Mouse (Mus musculus) cerebellum, adult 11 months (tissue): ENCODE results near the gene Kl.

ENCODE experiments used
- DNase-seq: peaks from one replicate; pipeline ENCODE4 v3.0.0; 2022

Gene Kl

GRCm38 (mm10) chr5:150967925-150968324 is 15.5 kb downstream of the Kl start:
- no peak for DNase-seq

DNA sequence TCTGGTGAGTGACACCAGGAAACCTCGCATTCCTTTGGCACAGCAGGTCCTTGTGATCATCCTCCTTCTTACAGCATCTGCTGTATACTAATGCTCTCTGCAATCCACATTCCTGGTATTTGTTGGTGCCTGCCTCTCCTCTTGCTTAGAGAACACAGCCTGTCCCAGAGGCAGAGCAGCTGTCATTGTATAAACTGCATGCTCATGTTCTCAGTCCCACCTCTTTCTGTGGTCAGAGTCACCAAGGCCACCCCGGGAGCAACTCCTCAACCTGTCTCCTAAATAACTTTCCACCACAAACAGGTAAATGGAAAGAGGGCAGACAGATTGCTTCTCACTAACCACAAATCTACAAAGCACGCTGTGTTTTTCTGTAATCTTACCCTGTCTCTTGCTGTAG is 18.1 kb downstream of the Kl start:
- DNase-seq = no peak

DNA sequence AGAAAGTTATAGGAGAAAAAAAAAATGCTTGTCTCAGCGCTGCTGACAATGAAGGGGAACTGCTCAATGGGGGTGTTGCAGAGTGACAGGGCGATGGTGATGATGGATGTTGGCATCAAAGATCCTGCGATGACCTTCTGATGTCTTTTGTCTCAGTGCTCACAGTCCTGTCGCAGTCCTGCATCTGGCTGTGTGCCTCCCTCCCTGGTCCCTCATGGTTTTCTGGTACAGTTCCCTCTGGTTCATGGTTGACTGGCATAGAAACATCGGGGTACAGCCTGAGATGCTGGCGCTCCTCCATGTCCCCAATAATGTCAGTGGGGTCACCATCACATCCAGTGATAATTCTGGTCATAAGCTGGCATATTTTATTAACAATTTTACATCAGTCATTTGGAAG is 18.7 kb downstream of the Kl start:
- no peak for DNase-seq

- DNase-seq = no peak
Measured at GRCm38 (mm10) chr5:150974226-150974625, 21.8 kb downstream of the Kl start.

GRCm38 (mm10) chr5:150977383-150977958 is 25.1 kb downstream of the Kl start:
- no peak for DNase-seq

GRCm38 (mm10) chr5:150979341-150980136 is 27.1 kb downstream of the Kl start:
- no peak for DNase-seq

GRCm38 (mm10) chr5:150982082-150982481 is 29.7 kb downstream of the Kl start:
- DNase-seq = no peak

GRCm38 (mm10) chr5:150994096-150994495 is 41.7 kb downstream of the Kl start:
- DNase-seq = no peak

DNA sequence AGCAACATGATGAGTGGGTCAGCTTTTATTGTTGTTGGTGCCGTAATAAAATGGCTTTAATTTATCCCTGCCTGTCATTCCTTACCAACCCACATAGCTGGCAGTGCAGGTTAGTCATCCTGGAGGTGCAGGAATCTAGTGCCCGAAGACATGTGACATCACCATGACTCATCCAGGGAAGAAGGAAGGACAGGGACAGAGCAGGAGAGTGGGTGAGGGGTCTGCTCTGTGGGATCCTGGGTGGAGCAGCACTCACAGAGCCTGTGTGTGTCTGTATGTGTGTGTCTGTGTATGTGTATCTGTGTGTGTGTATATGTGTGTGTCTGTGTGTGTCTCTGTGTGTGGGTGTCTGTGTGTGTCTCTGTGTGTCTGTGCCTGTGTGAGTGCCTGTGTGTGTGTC is 44.2 kb downstream of the Kl start:
- DNase-seq = no peak

DNA sequence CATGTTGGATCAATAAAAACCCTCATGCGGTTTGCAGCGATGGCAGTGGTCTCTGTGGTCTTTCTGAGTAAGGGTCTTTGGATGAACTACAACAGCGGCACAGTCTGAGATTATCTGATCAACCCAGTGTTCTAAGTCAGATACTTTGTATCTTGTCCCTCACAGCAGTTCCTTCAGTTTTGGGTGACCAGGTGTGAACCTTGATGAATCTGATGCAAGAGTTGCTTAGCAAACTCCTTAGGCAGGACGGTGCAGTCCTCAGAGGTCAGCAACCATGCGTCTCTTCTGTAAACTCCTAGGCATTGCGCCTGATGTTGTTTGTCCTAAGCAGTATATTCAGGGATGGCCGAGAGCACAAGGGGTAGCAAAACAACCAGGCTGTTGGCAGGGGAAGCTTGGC is 48.7 kb downstream of the Kl start:
- no peak for DNase-seq

GRCm38 (mm10) chr5:151002051-151002450 is 49.6 kb downstream of the Kl start:
- DNase-seq = no peak

DNA sequence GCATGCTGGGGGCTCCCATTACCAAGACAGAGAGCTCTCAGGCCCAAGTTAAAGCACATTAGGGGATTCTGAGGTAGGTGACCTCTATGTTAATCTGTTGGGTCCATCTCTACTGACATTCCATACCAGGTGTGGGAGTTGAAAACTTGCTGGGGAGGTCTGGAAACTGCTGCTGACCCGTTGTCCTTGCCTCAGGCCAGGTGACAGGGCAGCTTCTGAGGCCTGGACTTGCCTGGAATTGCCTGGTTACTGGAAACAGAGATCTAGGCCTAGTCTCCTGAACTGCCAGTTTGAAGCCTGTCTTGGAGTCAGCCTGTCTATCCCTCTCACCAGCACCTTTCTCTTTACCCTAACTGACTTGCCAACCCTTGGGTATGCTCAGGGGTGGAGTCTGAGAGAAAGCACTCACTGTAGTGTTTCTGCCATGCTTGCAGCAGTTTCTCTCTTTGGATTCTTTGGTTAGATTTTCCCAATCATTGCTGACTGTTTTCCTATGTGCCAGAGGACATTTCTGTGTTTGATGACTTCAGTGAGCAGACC is 51.9 kb downstream of the Kl start:
- no peak for DNase-seq

DNA sequence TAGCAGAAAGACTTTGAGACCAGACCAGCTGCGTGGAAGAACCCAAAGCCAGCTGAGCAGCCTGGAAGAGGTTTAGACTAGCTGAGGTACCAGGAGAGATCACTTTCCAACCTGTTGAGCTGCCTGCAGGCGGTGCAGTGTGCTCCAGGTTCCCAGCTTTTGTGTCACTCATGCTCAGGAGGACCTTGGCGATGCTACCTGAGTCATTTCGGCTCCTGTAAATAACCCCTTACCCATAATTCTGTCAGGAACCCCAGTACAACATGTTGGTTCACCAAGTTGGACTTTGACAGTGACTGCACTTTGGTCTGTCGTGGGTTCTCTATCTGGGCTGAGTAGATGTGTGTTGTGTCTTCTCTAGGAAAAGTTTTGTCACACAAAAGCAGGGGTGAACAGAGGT is 66.0 kb downstream of the Kl start:
- no peak for DNase-seq

DNA sequence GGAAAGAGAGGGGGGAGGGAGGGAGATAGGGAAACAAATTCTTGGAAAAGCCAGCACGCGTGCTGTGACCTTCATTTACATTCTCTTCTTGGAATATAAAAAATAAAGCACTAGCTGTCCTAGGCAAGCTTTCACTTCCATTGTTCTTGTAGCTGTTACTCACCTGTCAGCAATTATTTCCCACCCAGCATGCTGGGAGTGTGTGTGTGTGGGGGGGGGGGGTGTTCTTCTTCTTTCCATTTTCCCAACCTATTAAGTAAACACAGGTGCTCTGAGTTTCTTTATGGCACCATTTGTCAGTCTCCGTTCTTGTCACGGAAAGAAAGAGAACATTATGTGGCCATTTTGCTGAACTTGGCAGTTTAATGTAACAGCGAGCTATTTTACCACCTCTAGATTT is 66.6 kb downstream of the Kl start:
- no peak for DNase-seq

GRCm38 (mm10) chr5:151020031-151020820 is 67.8 kb downstream of the Kl start:
- no peak for DNase-seq

GRCm38 (mm10) chr5:151020831-151021230 is 68.4 kb downstream of the Kl start:
- no peak for DNase-seq

GRCm38 (mm10) chr5:151022026-151022425 is 69.6 kb downstream of the Kl start:
- no peak for DNase-seq

- no peak for DNase-seq
Measured at GRCm38 (mm10) chr5:151022939-151023338, 70.5 kb downstream of the Kl start.

DNA sequence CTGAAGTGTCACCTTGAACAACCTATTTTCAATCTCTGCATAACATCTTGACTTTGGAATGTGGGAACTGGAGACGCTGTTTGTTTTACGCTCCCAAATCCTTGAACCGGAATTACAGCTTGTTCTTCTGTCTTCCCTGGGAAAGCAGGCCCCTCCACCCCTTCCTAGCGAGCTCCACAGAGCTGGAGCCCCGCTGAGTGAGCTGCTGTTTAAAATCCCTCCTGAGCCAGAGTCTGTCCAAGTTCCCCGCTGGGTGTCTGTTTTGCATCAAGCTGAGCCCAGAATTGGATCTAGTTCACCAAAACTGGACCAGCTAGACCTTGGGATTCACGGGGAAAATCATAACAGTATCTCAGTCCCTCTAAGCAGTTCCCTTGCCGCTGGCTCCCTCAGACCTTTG is 71.1 kb downstream of the Kl start:
- DNase-seq = peak; percentile 71

DNA sequence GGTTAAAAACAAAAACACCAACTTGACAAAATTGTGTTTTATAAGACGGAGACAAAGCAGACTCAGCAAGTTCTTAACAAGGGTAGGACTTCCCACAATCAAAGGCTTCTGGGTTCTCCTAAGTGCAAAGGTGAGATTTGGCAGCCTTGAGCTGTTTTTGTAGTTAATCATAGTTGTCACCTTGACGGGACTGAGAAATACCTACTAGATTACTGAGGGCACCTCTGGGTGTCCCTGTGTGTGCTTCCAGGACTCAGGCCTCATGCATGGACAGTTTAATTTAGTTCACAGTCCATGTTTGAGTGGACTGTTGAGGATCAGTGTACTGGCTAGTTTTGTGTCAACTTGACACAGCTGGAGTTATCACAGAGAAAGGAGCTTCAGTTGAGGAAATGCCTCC is 72.1 kb downstream of the Kl start:
- DNase-seq = no peak

- no peak for DNase-seq
Measured at GRCm38 (mm10) chr5:151026069-151026468, 73.7 kb downstream of the Kl start.

GRCm38 (mm10) chr5:151027171-151027570 is 74.8 kb downstream of the Kl start:
- no peak for DNase-seq

DNA sequence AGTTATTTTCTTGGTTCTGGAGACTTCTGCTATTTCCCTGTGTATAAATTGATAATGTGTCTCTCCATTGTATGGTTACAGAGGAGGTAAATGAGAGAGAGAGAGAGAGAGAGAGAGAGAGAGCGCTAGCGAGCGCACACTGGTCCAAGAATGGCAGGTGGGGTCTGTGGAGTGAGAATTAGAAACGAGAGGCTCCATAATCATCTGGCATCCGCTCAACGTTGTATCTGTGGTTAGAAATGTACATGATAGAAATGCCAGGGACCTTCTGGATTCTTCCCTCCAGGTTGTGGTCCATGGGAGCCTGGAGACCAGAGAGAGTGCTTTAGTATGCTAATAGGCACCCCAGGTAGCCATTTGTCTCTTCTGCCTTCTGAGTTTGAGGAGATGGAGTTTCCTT is 76.5 kb downstream of the Kl start:
- DNase-seq = no peak
